Comparison of ENCODE assay signal across 8 mouse cellular contexts in genomic region chr2:13385542-13386345, GRCm38 (mm10).
DNase-seq lines count a peak whose midpoint lies in the region; ATAC-seq and TF ChIP-seq lines count a peak whose summit lies in the region.

No protein-coding gene starts in this region.

- H3K79me2 ChIP-seq in heart, adult 2 months (replicated peaks; ENCODE audit: control insufficient read depth, insufficient read depth, low read length) = no peaks in the 10 kb centered on the region

- H3K27me3 ChIP-seq in heart, adult 2 months (ENCODE audit: control insufficient read depth, insufficient read depth, low read length) = no peaks in the 10 kb centered on the region
- H3K27me3 ChIP-seq in embryonic facial prominence, embryonic 15.5 days = no peaks in the 10 kb centered on the region
- no peaks in the 10 kb centered on the region for H3K27me3 ChIP-seq in intestine, embryonic 16.5 days (replicated peaks; ENCODE audit: control insufficient read depth, insufficient read depth, low read length)
- no peaks in the 10 kb centered on the region for H3K27me3 ChIP-seq in midbrain, postnatal 0 days (ENCODE audit: insufficient read depth, low read length)

- intact Hi-C loops in heart, adult 2 months (cut with DNase I) = loop anchor here (2.0 kb wide), 1 partner anchor 15 kb away; no protein-coding TSS in a partner anchor

- no peak overlapping the region for H3K4me2 ChIP-seq in embryonic facial prominence, embryonic 15.5 days (replicated peaks)
- H3K4me2 ChIP-seq in intestine, embryonic 16.5 days (ENCODE audit: low read depth, low read length) = no peak overlapping the region
- H3K4me2 ChIP-seq in midbrain, postnatal 0 days (ENCODE audit: low read depth, low read length, poor library complexity, severe bottlenecking) = no peak overlapping the region

- H3K4me3 ChIP-seq in heart, adult 2 months = no peak overlapping the region
- H3K4me3 ChIP-seq in embryonic facial prominence, embryonic 15.5 days (replicated peaks) = no peak overlapping the region
- no peak overlapping the region for H3K4me3 ChIP-seq in intestine, embryonic 16.5 days (ENCODE audit: low read length)
- no peak overlapping the region for H3K4me3 ChIP-seq in midbrain, postnatal 0 days (ENCODE audit: low read depth, low read length)

- no peaks in the 10 kb centered on the region for H3K9me3 ChIP-seq in embryonic facial prominence, embryonic 15.5 days (replicated peaks)
- no peaks in the 10 kb centered on the region for H3K9me3 ChIP-seq in intestine, embryonic 16.5 days (ENCODE audit: control insufficient read depth, low read length)
- no peaks in the 10 kb centered on the region for H3K9me3 ChIP-seq in midbrain, postnatal 0 days (ENCODE audit: low read length)

- no peak for TF ChIP-seq EP300 in heart, adult 2 months (IDR thresholded peaks at IDR 0.05; ENCODE audit: insufficient read depth, low read depth, low read length)

- TF ChIP-seq CTCF in heart, adult 2 months (IDR thresholded peaks at IDR 0.05) = no peak
- no peak for TF ChIP-seq CTCF in midbrain, postnatal 0 days (IDR thresholded peaks at IDR 0.05)

- no peak for DNase-seq in heart, adult 2 months
- no peak for DNase-seq in heart, adult 9 months (ENCODE audit: low spot score in 2 of 2)
- DNase-seq in midbrain, postnatal 0 days (ENCODE audit: low spot score) = peak; percentile 33
- DNase-seq in urinary bladder, postnatal 14 days (ENCODE audit: low spot score) = no peak
- DNase-seq in layer of hippocampus, postnatal 10 days (ENCODE audit: low spot score in 2 of 2) = no peak
- no peak for DNase-seq in kidney, adult 9 months

- H3K36me3 ChIP-seq in heart, adult 2 months (ENCODE audit: control insufficient read depth, insufficient read depth, low read length) = peaks cover 15% of the 10 kb centered on the region
- H3K36me3 ChIP-seq in embryonic facial prominence, embryonic 15.5 days = no peaks in the 10 kb centered on the region
- H3K36me3 ChIP-seq in intestine, embryonic 16.5 days (ENCODE audit: control insufficient read depth, insufficient read depth, low read length) = no peaks in the 10 kb centered on the region
- no peaks in the 10 kb centered on the region for H3K36me3 ChIP-seq in midbrain, postnatal 0 days (ENCODE audit: insufficient read depth, low read length)

- ATAC-seq in embryonic facial prominence, embryonic 15.5 days (ENCODE audit: insufficient number of reproducible peaks, low FRiP score, low TSS enrichment, low read depth) = no peak; the same call in 1 of the 2 replicates
- ATAC-seq in intestine, embryonic 16.5 days = peak; percentile 68; the same call in 1 of the 2 replicates
- ATAC-seq in midbrain, postnatal 0 days (ENCODE audit: low FRiP score) = peak; percentile 55; the same call in 1 of the 2 replicates

- H3K4me1 ChIP-seq in heart, adult 2 months (ENCODE audit: control insufficient read depth, insufficient read depth, low read length) = peaks cover 18% of the 10 kb centered on the region
- peaks cover 21% of the 10 kb centered on the region for H3K4me1 ChIP-seq in embryonic facial prominence, embryonic 15.5 days
- H3K4me1 ChIP-seq in intestine, embryonic 16.5 days (ENCODE audit: control insufficient read depth, insufficient read depth, low read length) = peaks cover 10% of the 10 kb centered on the region; the same call in 1 of the 2 replicates
- no peaks in the 10 kb centered on the region for H3K4me1 ChIP-seq in midbrain, postnatal 0 days (ENCODE audit: insufficient read depth, low read length)

- TF ChIP-seq POLR2A in heart, adult 2 months (IDR thresholded peaks at IDR 0.05; ENCODE audit: insufficient read depth, low read depth, low read length) = no peak

- peak overlapping the region; percentile 90 for H3K27ac ChIP-seq in heart, adult 2 months
- peak overlapping the region; percentile 87 for H3K27ac ChIP-seq in embryonic facial prominence, embryonic 15.5 days (replicated peaks)
- peak overlapping the region; percentile 47; the same call in 1 of the 2 replicates for H3K27ac ChIP-seq in intestine, embryonic 16.5 days (ENCODE audit: low read length)
- H3K27ac ChIP-seq in midbrain, postnatal 0 days (ENCODE audit: low read depth, low read length) = peak overlapping the region; percentile 62; the same call in 1 of the 2 replicates

- H3K9ac ChIP-seq in heart, adult 2 months (ENCODE audit: low read depth, low read length) = no peak overlapping the region
- H3K9ac ChIP-seq in embryonic facial prominence, embryonic 15.5 days = no peak overlapping the region
- H3K9ac ChIP-seq in intestine, embryonic 16.5 days (ENCODE audit: low read depth, low read length) = no peak overlapping the region
- H3K9ac ChIP-seq in midbrain, postnatal 0 days (replicated peaks; ENCODE audit: low read length, poor library complexity, severe bottlenecking) = no peak overlapping the region

- WGBS in heart, adult 2 months = 25% methylated on average over 3 of the region's 3 CpGs
- WGBS in embryonic facial prominence, embryonic 15.5 days = 43% methylated on average over 3 of the region's 3 CpGs
- WGBS in intestine, embryonic 16.5 days = 56% methylated on average over 3 of the region's 3 CpGs
- WGBS in midbrain, postnatal 0 days = 30% methylated on average over 3 of the region's 3 CpGs
